Mouse (Mus musculus): Measurements from ENCODE around the gene Sec63. TPM values are rescaled to one million over a fixed set of nuclear protein-coding genes. Genes with fewer than 3 reads are reported as not detected.
A peak's percentile ranks its signal among the peaks of the same experiment; 100 is the strongest.

Sec63 gene
- polyA plus RNA-seq, 1 experiment from 2014 or later, result 16.3 TPM

DNA sequence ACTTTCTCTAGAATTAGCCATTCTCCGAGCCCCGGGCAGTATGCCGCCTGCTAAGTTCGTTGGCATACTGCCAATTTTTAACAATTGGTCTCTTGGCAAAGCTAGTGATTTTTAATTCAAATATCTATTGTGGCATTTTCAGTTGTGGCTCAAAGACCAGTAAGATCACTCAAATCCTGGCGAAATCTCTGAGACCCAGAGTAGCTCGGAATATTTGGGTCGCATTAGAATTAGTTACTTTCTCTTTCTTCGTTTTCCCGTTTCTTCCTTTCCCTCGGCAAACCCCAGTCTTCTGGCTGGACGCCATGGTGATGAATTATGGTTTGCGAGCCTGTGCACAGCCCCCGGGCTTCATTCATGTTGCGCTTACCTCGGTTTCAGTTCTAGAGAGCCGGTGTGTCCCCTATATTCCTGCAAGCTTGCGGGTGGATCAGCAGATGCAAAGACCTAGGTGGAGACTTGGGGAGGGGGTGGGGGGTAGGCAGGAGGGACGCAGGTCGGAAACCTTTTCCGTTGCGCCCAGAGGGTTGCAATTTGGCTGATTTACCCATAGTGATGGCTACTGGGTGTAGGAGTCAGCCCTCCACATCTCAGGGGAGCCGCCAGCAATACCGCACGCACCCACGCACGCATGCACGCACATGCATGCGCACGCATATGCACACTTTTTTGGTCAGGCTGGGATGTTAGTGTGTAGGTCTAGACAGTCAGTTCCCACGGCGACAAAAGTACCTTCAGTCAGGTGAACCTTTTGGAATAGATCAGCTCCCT lies 102.5 kb downstream of the Sec63 start:
- Histone ChIP-seq H3K4me3 (ENCODE audit: low read depth, low read length) (peak overlapping the region; percentile 35), H3K27ac (ENCODE audit: low read length) (peak overlapping the region; percentile 56), H3K4me1 (ENCODE audit: control insufficient read depth, insufficient read depth, low read length) (peaks cover 42% of the 10 kb centered on the region), H3K9me3 (replicated peaks; ENCODE audit: control insufficient read depth, low read length, poor library complexity, severe bottlenecking) (no peaks in the 10 kb centered on the region), H3K9ac (ENCODE audit: low read depth, low read length) (peak overlapping the region; percentile 45), H3K36me3 (ENCODE audit: control insufficient read depth, insufficient read depth, low read length) (no peaks in the 10 kb centered on the region), H3K4me2 (ENCODE audit: low read length) (peak overlapping the region; percentile 59), H3K27me3 (ENCODE audit: control insufficient read depth, insufficient read depth, low read depth, low read length) (no peaks in the 10 kb centered on the region)
- 27% methylated on average over 31 of the region's 31 CpGs for WGBS
- no peak; the same call in 1 of the 2 replicates for ATAC-seq

DNA sequence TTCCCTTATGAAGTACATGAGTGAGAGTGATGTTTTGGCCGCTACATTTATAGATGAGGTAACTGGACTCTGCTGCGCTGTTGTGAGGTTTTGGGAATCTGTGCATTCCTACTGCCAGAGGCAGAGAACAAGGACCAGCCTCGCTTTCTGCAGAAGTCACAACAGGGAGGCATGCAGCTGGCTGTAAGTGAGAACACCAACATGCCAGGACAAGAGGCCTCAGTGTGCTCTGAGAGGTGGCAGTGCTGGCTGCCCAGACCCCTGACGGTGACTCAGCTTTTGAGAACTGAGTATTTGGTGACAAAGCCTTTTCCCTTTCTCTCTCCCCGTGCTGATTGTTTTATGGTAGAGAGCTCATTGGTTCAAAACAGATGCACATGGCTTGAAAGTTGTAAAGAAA lies 103.4 kb downstream of the Sec63 start:
- Histone ChIP-seq H3K9me3 (replicated peaks; ENCODE audit: control insufficient read depth, low read length, poor library complexity, severe bottlenecking) (no peaks in the 10 kb centered on the region), H3K27me3 (ENCODE audit: control insufficient read depth, insufficient read depth, low read depth, low read length) (no peaks in the 10 kb centered on the region), H3K27ac (ENCODE audit: low read length) (no peak overlapping the region), H3K36me3 (ENCODE audit: control insufficient read depth, insufficient read depth, low read length) (no peaks in the 10 kb centered on the region), H3K4me2 (ENCODE audit: low read length) (peak overlapping the region; percentile 59; the same call in 1 of the 2 replicates), H3K4me1 (ENCODE audit: control insufficient read depth, insufficient read depth, low read length) (peaks cover 35% of the 10 kb centered on the region), H3K9ac (ENCODE audit: low read depth, low read length) (no peak overlapping the region; the same call in 1 of the 2 replicates), H3K4me3 (ENCODE audit: low read depth, low read length) (no peak overlapping the region)
- ATAC-seq, result no peak
- 40% methylated on average over 5 of the region's 5 CpGs for WGBS

DNA sequence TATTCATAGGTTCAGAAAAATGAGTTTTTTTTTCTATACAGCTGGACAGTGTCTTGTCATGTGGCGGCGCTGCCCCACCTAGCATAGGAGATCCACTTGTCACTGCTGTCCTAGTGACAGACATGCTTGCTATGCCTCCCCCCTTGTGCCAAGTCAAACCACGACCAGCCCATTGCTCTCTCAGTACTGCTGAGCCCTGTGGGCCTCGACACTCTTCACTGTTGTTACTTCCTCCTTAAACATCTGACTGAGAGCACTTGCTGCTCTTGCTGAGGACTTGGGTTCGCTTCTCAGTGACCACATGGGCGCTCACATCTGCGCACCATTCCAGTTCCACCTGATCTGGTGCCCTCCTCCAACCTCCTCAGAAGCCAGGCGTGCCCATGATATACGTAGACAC lies 107.1 kb downstream of the Sec63 start:
- Histone ChIP-seq H3K36me3 (ENCODE audit: control insufficient read depth, insufficient read depth, low read length) (no peaks in the 10 kb centered on the region), H3K4me2 (ENCODE audit: low read length) (no peak overlapping the region), H3K4me3 (ENCODE audit: low read depth, low read length) (no peak overlapping the region), H3K9ac (ENCODE audit: low read depth, low read length) (no peak overlapping the region), H3K27me3 (ENCODE audit: control insufficient read depth, insufficient read depth, low read depth, low read length) (no peaks in the 10 kb centered on the region), H3K27ac (ENCODE audit: low read length) (no peak overlapping the region), H3K9me3 (replicated peaks; ENCODE audit: control insufficient read depth, low read length, poor library complexity, severe bottlenecking) (no peaks in the 10 kb centered on the region), H3K4me1 (ENCODE audit: control insufficient read depth, insufficient read depth, low read length) (peaks cover 22% of the 10 kb centered on the region)
- WGBS, result 93% methylated on average over 9 of the region's 9 CpGs
- no peak for ATAC-seq

DNA sequence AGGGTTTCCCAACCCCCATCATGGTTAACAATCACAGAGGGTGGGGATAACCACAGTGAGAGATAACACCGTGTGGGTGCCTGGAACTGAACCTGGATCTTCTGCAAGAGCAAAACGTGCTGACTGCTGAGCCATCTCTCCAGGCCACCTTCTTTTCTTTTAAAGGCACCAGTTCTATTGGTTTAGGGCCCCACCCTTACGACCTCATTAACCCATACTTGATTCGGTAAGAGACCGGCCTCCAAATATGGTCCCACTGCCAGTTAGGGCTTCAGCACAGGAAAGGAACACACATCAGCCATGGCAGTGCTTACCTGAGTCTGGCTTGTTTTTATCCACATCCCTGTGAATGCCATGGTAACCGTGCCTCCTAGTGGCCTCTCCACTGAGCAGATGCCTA lies 108.2 kb downstream of the Sec63 start:
- WGBS, result 84% methylated on average over 6 of the region's 6 CpGs
- Histone ChIP-seq H3K36me3 (ENCODE audit: control insufficient read depth, insufficient read depth, low read length) (no peaks in the 10 kb centered on the region), H3K9me3 (replicated peaks; ENCODE audit: control insufficient read depth, low read length, poor library complexity, severe bottlenecking) (no peaks in the 10 kb centered on the region), H3K4me1 (ENCODE audit: control insufficient read depth, insufficient read depth, low read length) (peaks cover 15% of the 10 kb centered on the region), H3K27me3 (ENCODE audit: control insufficient read depth, insufficient read depth, low read depth, low read length) (no peaks in the 10 kb centered on the region), H3K27ac (ENCODE audit: low read length) (no peak overlapping the region), H3K4me3 (ENCODE audit: low read depth, low read length) (no peak overlapping the region), H3K9ac (ENCODE audit: low read depth, low read length) (no peak overlapping the region), H3K4me2 (ENCODE audit: low read length) (no peak overlapping the region)
- no peak for ATAC-seq

DNA sequence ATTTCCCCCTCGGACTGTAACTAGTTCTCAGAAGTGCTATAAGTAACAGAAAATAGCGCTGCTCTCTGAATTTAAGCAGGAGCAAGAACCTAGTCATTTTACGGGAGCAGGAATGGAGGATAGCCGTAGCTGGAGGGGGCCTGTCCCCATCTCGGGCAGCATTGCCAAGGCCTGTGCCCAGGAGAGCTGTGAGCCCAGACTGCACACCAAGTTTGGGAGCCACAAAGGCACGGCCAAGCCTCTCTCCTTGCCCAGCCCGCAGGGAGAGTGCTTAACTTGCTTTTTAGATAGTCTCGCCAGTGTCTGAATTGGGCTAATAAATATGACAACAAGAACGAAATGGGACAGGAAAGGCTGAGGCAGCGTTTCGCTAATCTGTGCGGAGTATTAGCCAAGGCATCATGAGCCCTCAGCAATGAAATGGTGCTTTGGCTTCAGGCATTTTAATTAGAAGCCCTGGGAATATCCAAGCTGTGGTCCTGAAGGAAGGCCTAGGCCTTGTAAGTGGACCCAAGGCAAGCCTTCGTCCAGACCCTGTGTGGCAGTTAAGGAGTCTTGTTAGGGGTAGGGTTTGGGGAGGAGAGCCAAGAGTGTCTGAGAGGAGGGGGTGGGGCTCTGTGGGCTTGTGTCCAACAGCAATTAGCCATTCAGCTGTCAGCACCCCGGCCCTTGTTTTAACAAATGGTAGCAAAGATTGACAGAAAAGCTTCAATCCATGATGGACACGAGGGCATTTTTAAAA lies 111.1 kb downstream of the Sec63 start:
- H3K4me2 ChIP-seq (ENCODE audit: low read length), result no peak overlapping the region
- H3K4me3 ChIP-seq (ENCODE audit: low read depth, low read length), result no peak overlapping the region
- peak; percentile 57 for ATAC-seq
- H3K27me3 ChIP-seq (ENCODE audit: control insufficient read depth, insufficient read depth, low read depth, low read length), result no peaks in the 10 kb centered on the region
- H3K4me1 ChIP-seq (ENCODE audit: control insufficient read depth, insufficient read depth, low read length), result peaks cover 6% of the 10 kb centered on the region; the same call in 1 of the 2 replicates
- no peak overlapping the region for H3K9ac ChIP-seq (ENCODE audit: low read depth, low read length)
- 56% methylated on average over 15 of the region's 15 CpGs for WGBS
- no peaks in the 10 kb centered on the region for H3K36me3 ChIP-seq (ENCODE audit: control insufficient read depth, insufficient read depth, low read length)
- no peaks in the 10 kb centered on the region for H3K9me3 ChIP-seq (replicated peaks; ENCODE audit: control insufficient read depth, low read length, poor library complexity, severe bottlenecking)
- H3K27ac ChIP-seq (ENCODE audit: low read length), result no peak overlapping the region

DNA sequence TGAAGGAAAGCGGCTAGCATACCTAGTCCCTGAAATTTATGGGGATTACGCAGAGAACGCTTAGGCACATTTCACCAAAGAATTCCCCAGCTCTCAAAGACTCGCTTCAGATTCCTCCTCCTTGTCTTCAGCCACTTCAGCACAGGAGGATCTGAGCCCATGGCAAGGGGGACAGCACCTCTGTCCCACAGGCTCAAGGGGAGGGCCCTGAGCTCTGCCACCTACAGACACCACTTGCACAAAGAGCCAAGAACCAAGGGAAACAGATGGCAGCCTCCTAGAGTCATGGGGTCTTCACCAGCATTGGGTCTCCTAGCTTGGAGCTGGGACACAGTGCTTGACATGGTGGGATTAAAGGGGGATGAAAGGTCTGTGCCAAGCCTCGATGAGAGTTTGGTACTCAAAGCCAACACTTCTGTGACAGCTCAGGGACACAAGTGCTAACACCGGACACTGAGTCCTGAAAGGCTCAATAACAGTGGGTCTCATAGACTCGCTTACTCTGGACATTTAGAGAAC lies 111.8 kb downstream of the Sec63 start:
- Histone ChIP-seq H3K27me3 (ENCODE audit: control insufficient read depth, insufficient read depth, low read depth, low read length) (no peaks in the 10 kb centered on the region), H3K4me1 (ENCODE audit: control insufficient read depth, insufficient read depth, low read length) (peaks cover 6% of the 10 kb centered on the region; the same call in 1 of the 2 replicates), H3K9ac (ENCODE audit: low read depth, low read length) (no peak overlapping the region), H3K9me3 (replicated peaks; ENCODE audit: control insufficient read depth, low read length, poor library complexity, severe bottlenecking) (no peaks in the 10 kb centered on the region), H3K36me3 (ENCODE audit: control insufficient read depth, insufficient read depth, low read length) (no peaks in the 10 kb centered on the region), H3K27ac (ENCODE audit: low read length) (no peak overlapping the region; the same call in 1 of the 2 replicates), H3K4me2 (ENCODE audit: low read length) (no peak overlapping the region), H3K4me3 (ENCODE audit: low read depth, low read length) (no peak overlapping the region)
- ATAC-seq, result peak; percentile 26; the same call in 1 of the 2 replicates
- 78% methylated on average over 7 of the region's 7 CpGs for WGBS

DNA sequence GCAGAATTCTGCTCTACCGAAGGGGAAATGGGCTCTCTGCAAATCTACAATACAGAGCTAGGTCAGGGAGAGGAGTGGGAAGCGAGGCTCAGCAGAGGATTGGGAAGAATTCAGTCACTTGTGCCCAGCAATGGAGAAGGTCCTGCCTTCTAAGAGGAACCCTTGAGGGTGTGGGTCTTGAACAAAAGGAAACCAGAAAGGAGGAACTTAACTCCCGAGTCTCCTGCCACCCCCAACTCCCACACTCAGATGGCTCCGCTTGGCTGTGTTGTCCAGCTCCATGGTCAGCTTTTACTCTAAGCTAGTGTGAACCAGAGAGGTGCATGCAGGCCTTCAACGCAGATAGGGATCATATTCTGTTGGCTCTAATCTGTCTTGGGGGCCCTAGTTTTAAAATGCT lies 114.9 kb downstream of the Sec63 start:
- H3K27me3 ChIP-seq (ENCODE audit: control insufficient read depth, insufficient read depth, low read depth, low read length), result no peaks in the 10 kb centered on the region
- H3K4me2 ChIP-seq (ENCODE audit: low read length), result no peak overlapping the region
- peaks cover 6% of the 10 kb centered on the region; the same call in 1 of the 2 replicates for H3K4me1 ChIP-seq (ENCODE audit: control insufficient read depth, insufficient read depth, low read length)
- H3K27ac ChIP-seq (ENCODE audit: low read length), result no peak overlapping the region
- whole genome bisulfite sequencing, result 71% methylated on average over 5 of the region's 5 CpGs
- H3K9me3 ChIP-seq (replicated peaks; ENCODE audit: control insufficient read depth, low read length, poor library complexity, severe bottlenecking), result no peaks in the 10 kb centered on the region
- no peak overlapping the region for H3K4me3 ChIP-seq (ENCODE audit: low read depth, low read length)
- H3K36me3 ChIP-seq (ENCODE audit: control insufficient read depth, insufficient read depth, low read length), result no peaks in the 10 kb centered on the region
- no peak overlapping the region for H3K9ac ChIP-seq (ENCODE audit: low read depth, low read length)
- no peak for ATAC-seq

DNA sequence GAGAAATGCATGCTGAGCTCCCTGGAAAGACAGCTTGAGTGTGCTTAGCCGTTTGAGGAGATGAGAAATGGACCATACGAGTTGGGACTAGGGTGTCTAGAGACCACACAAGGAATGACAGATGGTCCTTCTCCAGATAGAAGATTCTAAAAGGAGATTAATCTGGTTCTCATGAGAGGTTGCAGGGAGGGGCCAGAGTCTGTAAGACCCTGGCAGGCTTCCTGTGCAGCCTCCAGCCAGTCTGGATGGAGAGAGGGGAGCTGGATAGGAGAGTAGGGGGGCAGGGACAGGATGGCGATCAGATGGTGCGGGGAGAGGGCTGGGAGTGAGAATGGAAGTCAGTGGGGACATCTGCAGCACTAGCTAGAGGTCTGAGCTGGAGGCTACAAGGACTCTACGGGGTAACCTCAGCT lies 118.0 kb downstream of the Sec63 start:
- Histone ChIP-seq H3K27ac (ENCODE audit: low read length) (no peak overlapping the region), H3K36me3 (ENCODE audit: control insufficient read depth, insufficient read depth, low read length) (no peaks in the 10 kb centered on the region), H3K4me2 (ENCODE audit: low read length) (no peak overlapping the region), H3K27me3 (ENCODE audit: control insufficient read depth, insufficient read depth, low read depth, low read length) (no peaks in the 10 kb centered on the region), H3K9ac (ENCODE audit: low read depth, low read length) (no peak overlapping the region), H3K9me3 (replicated peaks; ENCODE audit: control insufficient read depth, low read length, poor library complexity, severe bottlenecking) (no peaks in the 10 kb centered on the region), H3K4me3 (ENCODE audit: low read depth, low read length) (no peak overlapping the region), H3K4me1 (ENCODE audit: control insufficient read depth, insufficient read depth, low read length) (peaks cover 2% of the 10 kb centered on the region; the same call in 1 of the 2 replicates)
- 65% methylated on average over 5 of the region's 5 CpGs for WGBS
- ATAC-seq, result no peak

DNA sequence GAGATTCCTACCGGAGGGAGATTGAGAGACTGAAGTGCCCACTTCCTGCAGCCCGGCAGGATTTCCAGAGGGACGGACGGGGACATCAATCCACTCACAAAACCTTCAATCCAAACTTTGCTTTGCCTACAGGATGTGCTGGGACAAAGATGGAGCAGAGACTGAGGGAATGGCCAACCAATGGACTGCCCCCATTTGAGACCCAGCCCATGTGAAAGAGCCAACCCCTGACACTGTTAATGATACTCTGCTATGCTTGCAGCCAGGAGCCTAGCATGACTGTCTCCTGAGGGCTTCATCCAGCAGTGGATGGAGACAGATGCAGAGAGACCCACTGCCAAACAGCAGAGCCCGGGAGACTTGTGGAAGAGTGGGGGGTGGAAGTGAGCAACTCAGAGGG lies 118.4 kb downstream of the Sec63 start:
- Histone ChIP-seq H3K9me3 (replicated peaks; ENCODE audit: control insufficient read depth, low read length, poor library complexity, severe bottlenecking) (no peaks in the 10 kb centered on the region), H3K4me3 (ENCODE audit: low read depth, low read length) (no peak overlapping the region), H3K4me2 (ENCODE audit: low read length) (no peak overlapping the region), H3K27ac (ENCODE audit: low read length) (no peak overlapping the region), H3K9ac (ENCODE audit: low read depth, low read length) (no peak overlapping the region), H3K27me3 (ENCODE audit: control insufficient read depth, insufficient read depth, low read depth, low read length) (no peaks in the 10 kb centered on the region), H3K4me1 (ENCODE audit: control insufficient read depth, insufficient read depth, low read length) (peaks cover 2% of the 10 kb centered on the region; the same call in 1 of the 2 replicates), H3K36me3 (ENCODE audit: control insufficient read depth, insufficient read depth, low read length) (no peaks in the 10 kb centered on the region; the same call in 1 of the 2 replicates)
- no peak for ATAC-seq
- 88% methylated on average over 5 of the region's 5 CpGs for WGBS
